Mouse (Mus musculus) midbrain, embryonic 16.5 days (tissue): ENCODE measurements around the gene Nfe2l3. TPM values are rescaled to one million over a fixed set of nuclear protein-coding genes. Genes with fewer than 3 reads are reported as not detected.
"Not testable (repeated sequence)": the region's sequence is repeated elsewhere in the genome, so short reads cannot be mapped to it uniquely, and the experiment has no call there.

Experiments used
- ATAC-seq: fragments of 200-750 bp; cut with Nextera tagmentation; 2 replicates; pipeline ENCODE4 v1.8.0; 2017; ENCODE audit warnings: moderate TSS enrichment
- H3K27ac ChIP-seq: fragments of 300-500 bp; sonication (generic); 2 replicates; pipeline ENCODE4 v1.5.1; 2014; ENCODE audit warnings: mild to moderate bottlenecking, low read length, mixed read lengths
- H3K27me3 ChIP-seq: fragments of 300-500 bp; sonication (generic); 2 replicates; pipeline ENCODE4 v1.6.1; 2014; ENCODE audit warnings: low read depth, low read length, mixed read lengths; ENCODE audit not compliant: control insufficient read depth, insufficient read depth
- H3K36me3 ChIP-seq: fragments of 300-500 bp; sonication (generic); 2 replicates; pipeline ENCODE4 v1.6.1; 2014; ENCODE audit warnings: mild to moderate bottlenecking, low read length, moderate library complexity, mixed read lengths; ENCODE audit not compliant: control insufficient read depth, insufficient read depth
- H3K4me1 ChIP-seq: fragments of 300-500 bp; sonication (generic); 2 replicates; pipeline ENCODE4 v1.6.1; 2014; ENCODE audit warnings: mild to moderate bottlenecking, low read length, mixed read lengths; ENCODE audit not compliant: control insufficient read depth, insufficient read depth
- H3K4me2 ChIP-seq: fragments of 300-500 bp; sonication (generic); 2 replicates; pipeline ENCODE4 v1.6.1; 2014; ENCODE audit warnings: mild to moderate bottlenecking, low read length, mixed read lengths
- H3K4me3 ChIP-seq: fragments of 300-500 bp; sonication (generic); 2 replicates; pipeline ENCODE4 v1.5.1; 2014; ENCODE audit warnings: low read depth, mild to moderate bottlenecking, low read length, moderate library complexity, mixed read lengths
- H3K9ac ChIP-seq: fragments of 300-500 bp; sonication (generic); 2 replicates; pipeline ENCODE4 v1.6.1; 2014; ENCODE audit warnings: low read depth, low read length, mixed read lengths
- H3K9me3 ChIP-seq: fragments of 300-500 bp; sonication (generic); replicated peaks from 2 replicates; pipeline ENCODE4 v1.6.1; 2014; ENCODE audit warnings: mild to moderate bottlenecking, low read length, mixed read lengths; ENCODE audit not compliant: control insufficient read depth, poor library complexity, severe bottlenecking
- WGBS: fragments of 180-500 bp; shearing (Covaris S2); extraction: QIAGEN DNeasy Blood & Tissue Kit; methylation state at CpG from one replicate; pipeline ENCODE4 v1.1.7; 2014; 5-methylcytosine and 5-hydroxymethylcytosine counted together
- polyA plus RNA-seq: library from polyadenylated mRNA; unstranded; fragments of >200 nt; fragmentation: Nextera tagmentation; extraction: Ambion mirVana; gene quantifications from 2 replicates; pipeline ENCODE4 v1.2.1, GENCODE M21; 2015

The Nfe2l3 gene
- polyA plus RNA-seq = 8.9 and 9.6 TPM in 2 replicates

GRCm38 (mm10) chr6:51432535-51433397, at the start of gene Nfe2l3:
Gene Nfe2l3 (plus strand): TSS chr6:51432670.
- Histone ChIP-seq H3K36me3 (no peaks in the 10 kb centered on the region), H3K27ac (0 out of 2 replicates have a peak within 1 kb of the TSS, but pooled peaks have one; percentile 17), H3K27me3 (peaks cover 2% of the 10 kb centered on the region; the same call in 1 of the 2 replicates), H3K4me2 (peak within 1 kb of the TSS; percentile 83), H3K9ac (peak within 1 kb of the TSS; percentile 84), H3K9me3 (no peaks in the 10 kb centered on the region), H3K4me1 (peaks cover 19% of the 10 kb centered on the region), H3K4me3 (peak within 1 kb of the TSS; percentile 69)
- WGBS = 1% methylated on average over 71 of the region's 74 CpGs
- ATAC-seq = peak; percentile 79

- ATAC-seq = peak; percentile 47; the same call in 1 of the 2 replicates
- 13% methylated on average over 26 of the region's 26 CpGs for WGBS
- H3K4me2 ChIP-seq = peak overlapping the region; percentile 45
Observed at GRCm38 (mm10) chr6:51383769-51384755, 48.4 kb upstream of the Nfe2l3 start.

DNA sequence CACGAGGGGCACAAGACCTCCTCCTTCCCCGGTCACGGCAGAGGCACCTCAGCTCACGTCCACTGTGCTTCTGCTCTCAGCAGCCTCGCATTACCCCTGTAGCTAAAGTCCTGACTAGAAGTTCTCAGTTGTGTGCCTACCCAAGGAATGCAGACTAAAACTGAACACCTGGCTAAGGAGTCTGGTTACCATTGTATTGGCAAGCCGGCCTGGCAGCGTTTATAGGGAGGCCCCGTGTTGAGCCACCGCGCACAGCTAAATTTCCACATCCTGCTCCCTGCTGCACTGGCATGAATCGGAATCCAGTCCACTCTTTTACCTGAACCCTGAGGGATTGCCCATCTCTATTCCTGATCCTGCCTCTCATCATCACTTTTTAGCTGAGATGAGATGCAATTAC, 42.0 kb upstream of the Nfe2l3 start:
- Histone ChIP-seq H3K4me3 (no peak overlapping the region), H3K9ac (no peak overlapping the region), H3K36me3 (no peaks in the 10 kb centered on the region), H3K4me2 (no peak overlapping the region), H3K27ac (no peak overlapping the region), H3K9me3 (no peaks in the 10 kb centered on the region), H3K27me3 (no peaks in the 10 kb centered on the region), H3K4me1 (no peaks in the 10 kb centered on the region)
- no peak for ATAC-seq
- WGBS = 73% methylated on average over 11 of the region's 11 CpGs

More at GRCm38 (mm10) chr6:51383769-51384755, 48.4 kb upstream of the Nfe2l3 start:
- Histone ChIP-seq H3K27ac (peak overlapping the region; percentile 78), H3K9me3 (no peaks in the 10 kb centered on the region), H3K36me3 (no peaks in the 10 kb centered on the region), H3K4me3 (0 out of 2 replicates have a peak overlapping the region, but pooled peaks have one; percentile 13), H3K4me1 (peaks cover 6% of the 10 kb centered on the region; the same call in 1 of the 2 replicates), H3K9ac (0 out of 2 replicates have a peak overlapping the region, but pooled peaks have one; percentile 44), H3K27me3 (no peaks in the 10 kb centered on the region)

DNA sequence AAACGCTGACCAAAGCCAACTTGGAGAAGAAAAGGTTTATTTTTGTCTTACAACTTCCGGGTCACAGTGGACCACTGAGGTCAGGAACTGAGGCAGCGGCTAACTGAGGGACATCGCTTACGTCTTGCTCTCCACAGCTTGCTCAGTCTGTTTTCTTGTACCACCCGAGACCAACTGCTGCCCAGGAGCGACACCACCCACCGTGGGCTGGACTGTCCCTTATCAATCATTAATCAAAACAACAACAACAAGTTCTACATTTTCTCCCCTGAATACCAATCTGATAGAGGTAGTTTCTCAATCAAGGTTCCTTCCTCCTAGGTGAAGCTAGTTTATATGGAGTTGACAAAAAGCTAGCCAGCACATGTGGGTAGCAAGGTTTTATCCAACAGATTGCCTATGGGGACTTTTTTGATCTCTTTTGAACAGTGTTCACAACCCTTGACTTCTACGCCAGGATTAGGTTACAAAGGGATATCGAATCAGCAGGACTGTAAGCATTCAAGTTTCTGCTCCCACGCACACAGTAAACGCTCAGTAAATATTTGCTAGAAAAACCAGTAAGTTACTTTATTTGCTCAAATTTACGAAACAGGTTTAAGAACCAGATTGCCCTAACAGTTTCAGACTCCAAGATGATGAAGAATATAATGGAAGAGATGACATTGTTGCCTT, 40.5 kb upstream of the Nfe2l3 start:
- no peak overlapping the region for H3K4me2 ChIP-seq
- no peaks in the 10 kb centered on the region for H3K36me3 ChIP-seq
- no peaks in the 10 kb centered on the region for H3K27me3 ChIP-seq
- no peak overlapping the region for H3K9ac ChIP-seq
- H3K4me1 ChIP-seq = no peaks in the 10 kb centered on the region
- H3K9me3 ChIP-seq = no peaks in the 10 kb centered on the region
- H3K27ac ChIP-seq = no peak overlapping the region
- no peak overlapping the region for H3K4me3 ChIP-seq
- 73% methylated on average over 13 of the region's 13 CpGs for WGBS
- ATAC-seq = no peak

GRCm38 (mm10) chr6:51393341-51394128, 38.9 kb upstream of the Nfe2l3 start:
- no peak overlapping the region for H3K27ac ChIP-seq
- no peaks in the 10 kb centered on the region for H3K27me3 ChIP-seq
- no peak overlapping the region for H3K4me3 ChIP-seq
- ATAC-seq = no peak
- no peaks in the 10 kb centered on the region for H3K4me1 ChIP-seq
- H3K9ac ChIP-seq = no peak overlapping the region
- no peak overlapping the region for H3K4me2 ChIP-seq
- WGBS = 64% methylated on average over 6 of the region's 6 CpGs
- H3K36me3 ChIP-seq = no peaks in the 10 kb centered on the region
- H3K9me3 ChIP-seq = no peaks in the 10 kb centered on the region

- H3K9me3 ChIP-seq, ATAC-seq, H3K36me3 ChIP-seq, H3K9ac ChIP-seq, H3K4me3 ChIP-seq, H3K27ac ChIP-seq, H3K27me3 ChIP-seq, H3K4me2 ChIP-seq, H3K4me1 ChIP-seq: not testable (repeated sequence)
- WGBS = 84% methylated on average over 8 of the region's 8 CpGs
Observed at GRCm38 (mm10) chr6:51394367-51394766, 38.1 kb upstream of the Nfe2l3 start.

DNA sequence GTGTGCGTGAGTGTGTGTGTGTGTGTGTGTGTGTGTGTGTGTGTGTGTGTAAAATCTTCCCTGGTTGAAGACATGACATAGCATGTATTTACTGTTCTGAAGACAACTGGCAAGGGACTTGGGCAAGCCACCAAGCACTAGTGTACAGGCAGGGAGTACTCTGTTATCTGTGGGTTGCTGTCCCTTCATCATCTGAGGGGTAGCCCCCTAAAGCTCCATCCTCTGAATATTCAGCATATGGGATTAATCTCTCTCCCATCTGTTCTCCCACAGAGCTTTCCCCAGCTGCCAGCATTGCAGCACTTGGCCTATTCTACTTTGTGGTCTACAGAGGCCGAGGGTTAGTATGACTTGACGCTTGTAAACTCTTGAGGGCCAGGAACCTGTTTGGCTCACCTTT, 37.5 kb upstream of the Nfe2l3 start:
- not testable (repeated sequence) for H3K4me1 ChIP-seq, H3K4me2 ChIP-seq, ATAC-seq, H3K9ac ChIP-seq, H3K4me3 ChIP-seq, H3K9me3 ChIP-seq, H3K36me3 ChIP-seq, H3K27ac ChIP-seq, H3K27me3 ChIP-seq
- 51% methylated on average over 3 of the region's 3 CpGs for WGBS

- Histone ChIP-seq H3K4me1 (no peaks in the 10 kb centered on the region), H3K4me3 (no peak overlapping the region), H3K36me3 (no peaks in the 10 kb centered on the region), H3K27me3 (no peaks in the 10 kb centered on the region), H3K4me2 (no peak overlapping the region), H3K27ac (no peak overlapping the region), H3K9ac (no peak overlapping the region), H3K9me3 (no peaks in the 10 kb centered on the region)
- no peak for ATAC-seq
- WGBS = 58% methylated on average over 9 of the region's 9 CpGs
Observed at GRCm38 (mm10) chr6:51395486-51395885, 37.0 kb upstream of the Nfe2l3 start.
